Mouse (Mus musculus): Measurements from ENCODE around the gene Phf5a. TPM values are rescaled to one million over a fixed set of nuclear protein-coding genes. Genes with fewer than 3 reads are reported as not detected.

Gene Phf5a
- polyA plus RNA-seq, 1 experiment from 2014 or later, result 133 TPM

DNA sequence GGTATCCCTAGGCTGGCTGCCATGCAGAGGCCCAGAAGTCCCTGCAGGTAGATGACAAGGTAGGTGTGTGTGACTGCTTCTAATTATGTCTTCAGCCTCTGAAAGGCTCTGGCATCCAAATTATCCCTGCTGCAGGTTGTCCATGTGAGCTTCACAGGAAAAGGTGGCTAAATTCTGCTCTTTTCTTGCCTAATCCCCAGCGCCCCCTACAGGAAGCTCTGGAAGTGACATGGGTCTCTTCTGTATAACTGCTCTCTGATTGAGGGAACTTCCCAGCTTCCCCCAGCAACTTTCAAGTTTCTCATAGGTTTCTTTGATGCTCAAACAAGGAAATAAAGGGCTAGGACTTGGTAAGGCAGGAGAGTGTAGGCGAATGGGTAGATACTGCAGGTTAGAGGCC, 33.2 kb upstream of the Phf5a start:
- WGBS, result 39% methylated on average over 2 of the region's 2 CpGs
- no peak overlapping the region for H3K9ac ChIP-seq

DNA sequence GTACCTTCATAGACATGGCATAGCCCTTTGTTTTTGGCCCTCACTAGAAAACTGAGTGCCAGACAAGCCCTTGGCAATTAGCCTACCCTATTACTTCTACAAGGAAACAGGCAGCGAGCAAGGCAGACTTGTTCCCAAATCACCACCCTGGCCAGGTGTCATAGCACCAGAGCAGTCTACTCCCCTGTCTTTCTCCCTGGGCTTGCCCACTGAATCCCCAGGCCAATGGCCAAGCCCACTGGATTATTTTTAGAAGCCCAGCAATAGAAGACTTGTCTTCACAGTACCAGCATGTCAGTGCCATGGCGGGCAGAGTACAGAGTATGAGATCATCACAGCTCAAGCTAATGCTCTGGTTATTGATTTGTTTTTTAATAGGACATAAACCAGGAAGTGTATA, 27.0 kb upstream of the Phf5a start:
- Histone ChIP-seq H3K4me1 (no peaks in the 10 kb centered on the region), H3K4me3 (replicated peaks) (no peak overlapping the region), H3K9ac (no peak overlapping the region), H3K9me3 (replicated peaks) (no peaks in the 10 kb centered on the region), H3K4me2 (replicated peaks) (no peak overlapping the region), H3K36me3 (peaks cover 78% of the 10 kb centered on the region), H3K27ac (replicated peaks) (no peak overlapping the region), H3K27me3 (no peaks in the 10 kb centered on the region)
- 91% methylated on average over 2 of the region's 2 CpGs for WGBS
- ATAC-seq (ENCODE audit: insufficient number of reproducible peaks, low FRiP score, low TSS enrichment, low read depth), result no peak

More for the DNA sequence above, 33.2 kb upstream of the Phf5a start:
- Histone ChIP-seq H3K4me1 (no peaks in the 10 kb centered on the region), H3K4me3 (replicated peaks) (no peak overlapping the region), H3K27ac (replicated peaks) (no peak overlapping the region), H3K27me3 (no peaks in the 10 kb centered on the region), H3K36me3 (peaks cover 95% of the 10 kb centered on the region), H3K9me3 (replicated peaks) (no peaks in the 10 kb centered on the region), H3K4me2 (replicated peaks) (no peak overlapping the region)
- no peak for ATAC-seq (ENCODE audit: insufficient number of reproducible peaks, low FRiP score, low TSS enrichment, low read depth)

DNA sequence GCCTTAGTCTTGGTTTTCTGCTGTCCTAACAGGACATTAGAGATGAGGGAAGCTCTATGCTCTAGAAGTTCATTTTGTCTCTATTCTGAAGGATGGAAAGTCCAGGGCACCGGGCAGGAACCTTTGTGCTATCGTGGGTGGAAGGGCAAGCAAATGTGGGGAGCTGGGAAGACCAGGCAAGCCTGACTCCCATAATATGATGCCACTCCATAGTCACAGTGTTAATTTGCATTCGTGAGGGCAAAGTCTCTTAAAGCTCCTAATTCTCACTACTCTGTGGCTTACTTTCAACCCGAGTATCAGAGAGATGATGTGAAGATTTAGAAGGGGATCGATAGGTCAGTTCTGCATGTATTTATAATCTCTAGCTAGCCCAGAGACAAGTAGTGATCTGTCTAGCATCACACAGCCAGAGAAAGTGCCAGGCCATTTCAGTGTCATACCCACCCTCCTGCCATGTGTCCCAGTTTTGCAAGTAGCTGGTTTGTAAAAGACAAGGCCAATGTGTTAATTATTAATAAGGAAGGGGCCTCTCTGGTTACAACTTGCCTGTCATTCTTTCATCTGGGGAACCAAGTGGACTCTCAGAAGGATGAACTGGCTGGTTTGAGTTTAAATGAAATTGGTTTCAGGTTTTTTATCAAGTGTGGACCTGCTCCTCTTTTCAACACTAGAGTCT, 26.0 kb upstream of the Phf5a start:
- Histone ChIP-seq H3K4me2 (replicated peaks) (no peak overlapping the region), H3K9me3 (replicated peaks) (no peaks in the 10 kb centered on the region), H3K4me1 (no peaks in the 10 kb centered on the region), H3K27me3 (no peaks in the 10 kb centered on the region), H3K27ac (replicated peaks) (no peak overlapping the region), H3K9ac (no peak overlapping the region), H3K36me3 (peaks cover 77% of the 10 kb centered on the region), H3K4me3 (replicated peaks) (no peak overlapping the region)
- ATAC-seq (ENCODE audit: insufficient number of reproducible peaks, low FRiP score, low TSS enrichment, low read depth), result no peak
- 93% methylated on average over 5 of the region's 5 CpGs for WGBS

DNA sequence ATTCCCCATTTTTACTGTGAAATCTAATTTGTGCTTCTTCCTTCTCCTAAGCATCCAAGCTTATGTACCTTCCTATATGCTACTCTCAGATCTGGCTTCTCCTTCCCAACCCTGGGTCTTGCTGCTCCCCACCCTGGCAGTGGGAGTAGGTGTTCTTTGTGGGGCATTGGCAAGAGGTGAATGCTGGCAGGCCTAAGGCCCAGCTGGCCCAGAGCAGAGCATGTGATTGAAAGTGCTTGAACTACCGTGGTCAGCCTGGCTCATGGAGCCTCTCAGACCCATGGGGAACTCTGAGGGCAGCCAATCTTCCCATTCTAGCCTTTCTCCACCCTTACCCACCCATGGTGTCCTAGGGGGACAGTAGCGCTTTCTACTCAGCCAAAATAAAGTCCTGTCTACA, 24.7 kb upstream of the Phf5a start:
- H3K4me3 ChIP-seq (replicated peaks), result no peak overlapping the region
- no peaks in the 10 kb centered on the region for H3K27me3 ChIP-seq
- H3K36me3 ChIP-seq, result peaks cover 74% of the 10 kb centered on the region
- no peak overlapping the region for H3K27ac ChIP-seq (replicated peaks)
- no peaks in the 10 kb centered on the region for H3K9me3 ChIP-seq (replicated peaks)
- no peak overlapping the region for H3K4me2 ChIP-seq (replicated peaks)
- H3K9ac ChIP-seq, result no peak overlapping the region
- ATAC-seq (ENCODE audit: insufficient number of reproducible peaks, low FRiP score, low TSS enrichment, low read depth), result no peak
- H3K4me1 ChIP-seq, result no peaks in the 10 kb centered on the region
- WGBS, result 89% methylated on average over 2 of the region's 2 CpGs

DNA sequence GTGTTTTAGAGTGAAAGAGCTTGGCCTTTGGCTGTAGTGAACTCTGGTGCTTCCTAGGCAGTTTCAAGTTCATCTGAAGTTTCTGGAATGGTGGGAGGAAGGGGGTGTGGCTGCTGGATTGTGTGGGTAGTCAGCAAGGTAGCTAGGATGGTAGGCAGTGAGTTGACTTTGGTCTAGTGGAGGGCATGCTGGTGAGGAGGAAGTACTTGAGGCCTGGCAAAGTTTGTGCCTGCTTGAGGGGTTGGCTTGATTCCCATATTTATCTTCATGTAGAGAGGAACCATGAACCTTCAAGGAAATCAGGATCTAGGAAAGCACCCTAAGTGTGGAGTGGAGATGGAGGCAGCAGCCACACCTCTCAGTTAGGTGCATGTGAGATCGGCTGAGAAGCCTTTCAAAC, 22.3 kb upstream of the Phf5a start:
- WGBS, result 87% methylated on average over 1 of the region's 1 CpGs
- H3K4me1 ChIP-seq, result no peaks in the 10 kb centered on the region
- no peak for ATAC-seq (ENCODE audit: insufficient number of reproducible peaks, low FRiP score, low TSS enrichment, low read depth)
- H3K27me3 ChIP-seq, result no peaks in the 10 kb centered on the region
- H3K9me3 ChIP-seq (replicated peaks), result no peaks in the 10 kb centered on the region
- H3K9ac ChIP-seq, result no peak overlapping the region
- no peak overlapping the region for H3K27ac ChIP-seq (replicated peaks)
- H3K36me3 ChIP-seq, result peaks cover 78% of the 10 kb centered on the region
- no peak overlapping the region for H3K4me2 ChIP-seq (replicated peaks)
- no peak overlapping the region for H3K4me3 ChIP-seq (replicated peaks)

DNA sequence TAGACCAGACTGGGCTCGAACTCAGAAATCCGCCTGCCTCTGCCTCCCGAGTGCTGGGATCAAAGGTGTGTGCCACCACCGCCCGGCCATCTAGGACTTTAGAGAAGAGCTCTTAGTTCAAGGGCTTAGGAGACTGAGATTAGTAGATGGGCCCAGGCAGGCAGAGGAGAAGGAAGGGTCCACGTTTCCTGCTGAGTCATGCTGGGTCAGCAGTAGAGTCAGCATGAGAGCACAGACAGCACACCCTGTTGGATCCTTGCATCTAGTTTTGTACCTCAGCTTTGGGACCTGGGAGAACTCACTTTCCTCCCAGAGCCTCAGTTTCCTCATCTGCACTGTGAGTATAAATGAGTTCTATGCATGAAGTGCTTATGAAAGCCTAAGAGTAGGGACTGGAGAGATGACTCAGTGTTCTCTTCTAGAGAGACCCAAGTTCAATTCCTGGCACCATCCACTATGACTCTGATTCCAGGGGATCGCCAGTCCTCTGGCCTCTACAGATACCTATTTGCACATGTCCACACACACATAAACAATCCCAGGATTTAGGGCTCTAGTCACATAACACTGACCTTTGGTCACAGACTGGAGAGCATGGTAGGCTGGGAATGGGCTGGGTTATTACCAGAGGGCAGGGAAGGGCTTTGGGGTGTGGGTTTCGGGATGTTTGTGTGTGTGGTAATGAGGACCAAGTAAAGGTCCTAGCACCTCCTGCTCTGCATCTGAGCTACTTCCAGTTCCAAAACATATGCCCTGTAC, 20.3 kb upstream of the Phf5a start:
- no peaks in the 10 kb centered on the region for H3K4me1 ChIP-seq
- no peaks in the 10 kb centered on the region for H3K27me3 ChIP-seq
- no peak overlapping the region for H3K4me2 ChIP-seq (replicated peaks)
- no peak overlapping the region for H3K27ac ChIP-seq (replicated peaks)
- WGBS, result 92% methylated on average over 8 of the region's 8 CpGs
- H3K9me3 ChIP-seq (replicated peaks), result no peaks in the 10 kb centered on the region
- H3K4me3 ChIP-seq (replicated peaks), result no peak overlapping the region
- H3K36me3 ChIP-seq, result peaks cover 70% of the 10 kb centered on the region
- no peak overlapping the region for H3K9ac ChIP-seq
- no peak for ATAC-seq (ENCODE audit: insufficient number of reproducible peaks, low FRiP score, low TSS enrichment, low read depth)

DNA sequence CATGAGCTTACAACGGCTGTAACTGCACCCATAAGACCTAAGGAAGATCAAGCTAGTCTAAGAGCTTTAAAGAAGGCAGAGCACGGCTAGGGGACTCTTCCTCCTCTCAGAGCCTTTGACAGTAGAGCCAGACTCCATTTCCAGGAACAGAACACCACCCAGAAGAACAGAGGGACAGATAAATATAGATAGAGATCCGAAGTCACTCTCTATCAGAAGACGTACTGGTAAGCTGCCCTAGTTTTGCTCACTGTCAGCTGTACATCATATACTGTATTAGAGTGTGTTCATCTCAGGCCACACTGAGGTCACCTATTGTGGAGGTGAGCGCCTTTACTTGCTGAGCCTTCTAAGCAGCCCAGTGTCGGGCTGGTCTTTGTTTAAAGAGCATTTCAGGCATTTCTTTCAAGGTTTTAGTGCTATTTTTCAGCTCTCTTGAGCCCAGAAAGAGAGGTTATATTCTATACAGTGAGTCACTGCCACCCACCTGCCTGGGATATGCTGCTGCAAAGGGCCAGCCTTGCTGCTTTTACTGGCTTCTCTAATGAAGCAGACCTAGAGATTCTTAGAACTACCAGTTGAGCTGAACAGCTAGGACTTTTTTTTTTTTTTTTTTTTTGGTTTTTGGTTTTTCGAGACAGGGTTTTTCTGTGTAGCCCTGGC, 19.6 kb upstream of the Phf5a start:
- H3K9me3 ChIP-seq (replicated peaks), result no peaks in the 10 kb centered on the region
- WGBS, result 91% methylated on average over 7 of the region's 7 CpGs
- no peak for ATAC-seq (ENCODE audit: insufficient number of reproducible peaks, low FRiP score, low TSS enrichment, low read depth)

DNA sequence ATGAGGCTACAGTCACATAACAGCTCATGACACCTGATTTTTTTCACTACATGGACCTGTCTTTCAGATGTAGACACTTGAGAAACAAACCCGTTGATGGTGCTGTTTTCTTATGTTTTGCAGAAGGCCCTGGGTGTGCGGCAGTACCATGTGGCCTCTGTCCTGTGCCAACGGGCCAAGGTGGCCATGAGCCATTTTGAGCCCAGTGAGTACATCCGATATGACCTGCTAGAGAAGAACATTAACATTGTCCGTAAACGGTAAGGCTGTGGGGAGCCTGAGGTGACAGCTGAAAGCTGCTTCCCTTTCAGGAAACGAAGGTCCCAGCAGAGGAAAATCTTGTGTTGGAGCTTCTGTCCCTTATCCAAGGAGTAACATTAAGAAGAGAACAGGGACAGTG, 17.5 kb upstream of the Phf5a start:
- Histone ChIP-seq H3K36me3 (peaks cover 55% of the 10 kb centered on the region), H3K4me1 (no peaks in the 10 kb centered on the region), H3K9ac (no peak overlapping the region), H3K27ac (replicated peaks) (no peak overlapping the region), H3K9me3 (replicated peaks) (no peaks in the 10 kb centered on the region), H3K27me3 (no peaks in the 10 kb centered on the region), H3K4me2 (replicated peaks) (no peak overlapping the region), H3K4me3 (replicated peaks) (no peak overlapping the region)
- WGBS, result 92% methylated on average over 7 of the region's 7 CpGs
- ATAC-seq (ENCODE audit: insufficient number of reproducible peaks, low FRiP score, low TSS enrichment, low read depth), result no peak

More for the DNA sequence above, 19.6 kb upstream of the Phf5a start:
- H3K27me3 ChIP-seq, result no peaks in the 10 kb centered on the region
- H3K27ac ChIP-seq (replicated peaks), result no peak overlapping the region
- no peak overlapping the region for H3K4me2 ChIP-seq (replicated peaks)
- H3K9ac ChIP-seq, result no peak overlapping the region
- H3K4me3 ChIP-seq (replicated peaks), result no peak overlapping the region
- no peaks in the 10 kb centered on the region for H3K4me1 ChIP-seq
- peaks cover 68% of the 10 kb centered on the region for H3K36me3 ChIP-seq

DNA sequence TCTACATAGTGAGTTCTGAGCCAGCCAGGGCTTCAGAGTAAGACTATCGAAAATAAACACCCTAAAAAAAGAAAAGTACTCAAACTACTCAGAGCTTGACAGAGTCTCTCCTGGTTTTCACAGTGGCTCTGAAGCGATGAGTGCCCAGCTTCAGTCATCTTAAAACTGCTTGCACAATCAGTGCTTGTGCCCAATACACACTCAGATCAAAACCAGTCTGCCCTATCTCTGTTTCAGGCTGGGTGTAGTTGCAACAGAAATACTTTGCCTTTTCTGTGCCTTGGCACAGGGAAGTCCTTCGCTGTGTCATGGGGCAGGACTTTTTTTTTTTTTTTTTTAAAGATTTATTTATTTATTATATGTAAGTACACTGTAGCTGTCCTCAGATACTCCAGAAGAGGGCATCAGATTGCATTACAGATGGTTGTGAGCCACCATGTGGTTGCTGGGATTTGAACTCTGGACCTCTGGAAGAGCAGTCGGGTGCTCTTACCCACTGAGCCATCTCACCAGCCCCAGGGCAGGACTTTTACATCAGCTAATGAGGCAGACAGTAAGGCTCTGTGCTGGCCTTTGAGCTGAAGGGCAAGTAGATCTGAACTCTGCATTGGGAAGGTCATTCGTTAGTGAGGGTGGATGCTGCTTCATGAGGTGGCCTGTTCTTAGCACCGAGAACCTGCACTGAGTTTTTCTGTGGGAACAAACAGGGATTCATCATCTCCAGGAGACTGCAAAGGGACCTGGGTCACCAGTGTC, 15.3 kb upstream of the Phf5a start:
- Histone ChIP-seq H3K27ac (replicated peaks) (no peak overlapping the region), H3K27me3 (no peaks in the 10 kb centered on the region), H3K4me2 (replicated peaks) (no peak overlapping the region), H3K36me3 (peaks cover 40% of the 10 kb centered on the region), H3K9ac (no peak overlapping the region), H3K9me3 (replicated peaks) (no peaks in the 10 kb centered on the region), H3K4me3 (replicated peaks) (no peak overlapping the region), H3K4me1 (no peaks in the 10 kb centered on the region)
- ATAC-seq (ENCODE audit: insufficient number of reproducible peaks, low FRiP score, low TSS enrichment, low read depth), result no peak
- 89% methylated on average over 6 of the region's 6 CpGs for WGBS

DNA sequence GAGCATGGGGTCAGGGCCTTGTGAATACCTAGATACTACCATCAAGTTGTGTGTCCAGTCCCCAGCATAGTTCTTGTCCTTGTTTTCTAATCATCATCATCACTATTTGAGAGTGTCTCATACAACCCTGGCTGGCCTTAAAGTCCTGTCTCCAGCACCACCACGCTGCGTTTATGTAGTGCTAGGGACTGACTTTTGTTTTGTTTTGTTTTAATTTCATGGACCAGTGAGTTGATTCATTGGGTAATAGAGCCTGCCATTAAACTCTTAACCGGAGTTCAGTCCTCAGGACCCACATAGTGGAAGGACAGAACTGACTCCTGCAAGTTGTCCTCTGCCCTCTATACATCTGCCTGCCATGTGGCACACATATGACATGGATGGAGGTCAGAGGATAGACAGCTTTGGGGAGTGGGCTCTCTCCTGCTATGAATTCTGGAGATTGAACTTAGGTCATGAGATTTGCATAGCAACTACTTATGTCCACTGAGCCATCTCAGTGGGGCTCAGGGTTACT, 13.8 kb upstream of the Phf5a start:
- H3K9me3 ChIP-seq (replicated peaks), result no peaks in the 10 kb centered on the region
- ATAC-seq (ENCODE audit: insufficient number of reproducible peaks, low FRiP score, low TSS enrichment, low read depth), result no peak
- peaks cover 27% of the 10 kb centered on the region for H3K36me3 ChIP-seq
- 80% methylated on average over 3 of the region's 3 CpGs for WGBS
- no peak overlapping the region for H3K27ac ChIP-seq (replicated peaks)
- H3K27me3 ChIP-seq, result no peaks in the 10 kb centered on the region
- H3K9ac ChIP-seq, result no peak overlapping the region
- no peak overlapping the region for H3K4me2 ChIP-seq (replicated peaks)
- H3K4me1 ChIP-seq, result no peaks in the 10 kb centered on the region; the same call in 1 of the 2 replicates
- no peak overlapping the region for H3K4me3 ChIP-seq (replicated peaks)

DNA sequence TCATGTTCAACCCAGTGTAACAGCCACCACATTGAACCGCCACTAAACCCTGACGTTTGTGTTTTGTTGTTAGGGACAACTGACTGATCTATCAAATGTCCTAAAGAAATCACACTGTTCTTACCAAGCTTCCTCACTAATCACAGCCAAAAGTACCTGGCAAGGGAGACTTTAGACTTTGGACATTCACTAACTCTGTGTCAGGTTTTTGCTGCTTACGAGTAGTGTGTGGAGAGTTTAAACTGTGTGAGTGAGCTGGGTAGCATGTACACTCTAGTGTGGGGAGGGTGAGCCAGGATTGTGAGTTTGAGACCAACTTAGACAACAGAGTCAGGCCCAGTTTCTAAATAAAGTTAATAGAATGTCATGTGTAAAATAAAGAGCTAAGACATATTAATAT, 10.6 kb upstream of the Phf5a start:
- Histone ChIP-seq H3K27me3 (no peaks in the 10 kb centered on the region), H3K27ac (replicated peaks) (no peak overlapping the region), H3K4me1 (peaks cover 7% of the 10 kb centered on the region; the same call in 1 of the 2 replicates), H3K9me3 (replicated peaks) (no peaks in the 10 kb centered on the region), H3K4me3 (replicated peaks) (no peak overlapping the region), H3K36me3 (0 out of 2 replicates have a peak, but pooled peaks cover 9% of the 10 kb centered on the region), H3K9ac (no peak overlapping the region), H3K4me2 (replicated peaks) (no peak overlapping the region)
- ATAC-seq (ENCODE audit: insufficient number of reproducible peaks, low FRiP score, low TSS enrichment, low read depth), result no peak
- WGBS, result 91% methylated on average over 3 of the region's 3 CpGs
